Mouse (Mus musculus) myocyte (in vitro differentiated cells): Measurements from ENCODE around the gene Igsf8.

Source experiments
- CEBPB ChIP-seq: IDR thresholded peaks from 2 replicates; pipeline ENCODE4 v1.6.1; 2011; ENCODE audit warnings: mild to moderate bottlenecking, moderate library complexity; ENCODE audit not compliant: poor library complexity, insufficient read depth, severe bottlenecking
- E2F4 ChIP-seq: IDR thresholded peaks from one replicate; pipeline ENCODE4 v1.6.1; 2011; ENCODE audit warnings: mild to moderate bottlenecking, control low read depth, moderate library complexity; ENCODE audit not compliant: insufficient read depth
- MAX ChIP-seq: IDR thresholded peaks from one replicate; pipeline ENCODE4 v1.6.1; 2011; ENCODE audit warnings: low read depth, mild to moderate bottlenecking, control low read depth
- MYOD1 ChIP-seq, 3 experiments: IDR thresholded peaks; one replicate each; pipeline ENCODE4 v1.6.1; 2011; ENCODE audit warnings: control low read depth in 2 of 3, low read depth in 2 of 3, mild to moderate bottlenecking in 2 of 3, moderate library complexity in 1 of 3; ENCODE audit not compliant: insufficient read length in 2 of 3, control insufficient read depth in 1 of 3
- POLR2A ChIP-seq: IDR thresholded peaks from one replicate; pipeline ENCODE4 v1.6.1; 2011; ENCODE audit warnings: low read depth, mild to moderate bottlenecking, control low read depth, moderate library complexity; ENCODE audit not compliant: insufficient read length
- POLR2AphosphoS2 ChIP-seq: IDR thresholded peaks from one replicate; pipeline ENCODE4 v1.6.1; 2011; ENCODE audit warnings: low read depth, control low read depth; ENCODE audit not compliant: insufficient read length
- TCF12 ChIP-seq: IDR thresholded peaks from one replicate; pipeline ENCODE4 v1.6.1; 2011; ENCODE audit warnings: mild to moderate bottlenecking, control low read depth; ENCODE audit not compliant: poor library complexity, insufficient read depth, severe bottlenecking
- USF1 ChIP-seq: IDR thresholded peaks from one replicate; pipeline ENCODE4 v1.6.1; 2011; ENCODE audit warnings: low read depth, mild to moderate bottlenecking, control low read depth, moderate library complexity

GRCm38 (mm10) chr1:172312768-172313561 is 51.5 kb downstream of the Igsf8 start:
- TF ChIP-seq POLR2A (no peak), MAX (no peak), MYOD1 (IDR thresholded peaks at IDR 0.05; ENCODE audit: control insufficient read depth in 1 of 3, insufficient read length in 2 of 3, low read depth in 2 of 3) (no peak), USF1 (no peak), E2F4 (no peak), CEBPB (no peak), TCF12 (no peak), POLR2AphosphoS2 (no peak)
